Mouse (Mus musculus): ENCODE measurements around the gene Ypel4. TPM values are rescaled to one million over a fixed set of nuclear protein-coding genes. Genes with fewer than 3 reads are reported as not detected.

The Ypel4 gene
- total RNA-seq (2022) = 100 to 1,000 TPM in 1 of 4 experiments, 10 to 100 TPM in 3; 68.7 to 105 (median 85.1) TPM

- peak; percentile 68 to 78 for DNase-seq (ENCODE audit: low spot score in 2 of 2)
These were observed at the start of gene Ypel4 for GRCm38 (mm10) chr2:84733579-84734300. TSS of gene Ypel4 (plus strand) at chr2:84734058.

GRCm38 (mm10) chr2:84688080-84688844 is 45.6 kb upstream of the Ypel4 start:
- DNase-seq (ENCODE audit: low spot score in 2 of 2) = no peak

GRCm38 (mm10) chr2:84690050-84690449 is 43.8 kb upstream of the Ypel4 start:
- DNase-seq (ENCODE audit: low spot score in 2 of 2) = no peak

GRCm38 (mm10) chr2:84695007-84695695 is 38.7 kb upstream of the Ypel4 start:
- no peak for DNase-seq (ENCODE audit: low spot score in 2 of 2)

- no peak for DNase-seq (ENCODE audit: low spot score in 2 of 2)
These were observed 30.4 kb upstream of the Ypel4 start for GRCm38 (mm10) chr2:84703497-84703896.

- no peak for DNase-seq (ENCODE audit: low spot score in 2 of 2)
These were observed 29.5 kb upstream of the Ypel4 start for GRCm38 (mm10) chr2:84704329-84704728.

GRCm38 (mm10) chr2:84705295-84705694 is 28.6 kb upstream of the Ypel4 start:
- DNase-seq (ENCODE audit: low spot score in 2 of 2) = no peak

- no peak for DNase-seq (ENCODE audit: low spot score in 2 of 2)
These were observed 26.3 kb upstream of the Ypel4 start for GRCm38 (mm10) chr2:84707523-84707922.

- DNase-seq (ENCODE audit: low spot score in 2 of 2) = no peak
These were observed 22.0 kb upstream of the Ypel4 start for GRCm38 (mm10) chr2:84711898-84712297.

- DNase-seq (ENCODE audit: low spot score in 2 of 2) = peak in 1 of 2 experiments; percentile 33
These were observed 19.4 kb upstream of the Ypel4 start for GRCm38 (mm10) chr2:84714422-84714810.

GRCm38 (mm10) chr2:84714811-84715561 is 18.9 kb upstream of the Ypel4 start, which contains the start of gene Zdhhc5:
TSS of gene Zdhhc5 (minus strand) at chr2:84715180.
- peak; percentile 96 to 99 for DNase-seq (ENCODE audit: low spot score in 2 of 2)

- DNase-seq (ENCODE audit: low spot score in 2 of 2) = peak; percentile 67 to 95
These were observed 18.1 kb upstream of the Ypel4 start for GRCm38 (mm10) chr2:84715562-84716361.

- DNase-seq (ENCODE audit: low spot score in 2 of 2) = no peak
These were observed 17.2 kb upstream of the Ypel4 start for GRCm38 (mm10) chr2:84716423-84717355.

GRCm38 (mm10) chr2:84717357-84717756 is 16.5 kb upstream of the Ypel4 start:
- DNase-seq (ENCODE audit: low spot score in 2 of 2) = no peak

- DNase-seq (ENCODE audit: low spot score in 2 of 2) = no peak
These were observed 13.1 kb upstream of the Ypel4 start for GRCm38 (mm10) chr2:84720718-84721117.

- DNase-seq (ENCODE audit: low spot score in 2 of 2) = no peak
These were observed 12.7 kb upstream of the Ypel4 start for GRCm38 (mm10) chr2:84721182-84721581.

- DNase-seq (ENCODE audit: low spot score in 2 of 2) = no peak
These were observed 10.0 kb upstream of the Ypel4 start for GRCm38 (mm10) chr2:84723856-84724255.

GRCm38 (mm10) chr2:84725770-84726169 is 8.1 kb upstream of the Ypel4 start:
- DNase-seq (ENCODE audit: low spot score in 2 of 2) = no peak

GRCm38 (mm10) chr2:84726716-84727115 is 7.1 kb upstream of the Ypel4 start:
- DNase-seq (ENCODE audit: low spot score in 2 of 2) = no peak

Data from layer of hippocampus, adult 8-10 months (tissue).